Mouse (Mus musculus) kidney, postnatal 0 days (tissue): ENCODE data around the gene Tarsl2. TPM values are rescaled to one million over a fixed set of nuclear protein-coding genes. Genes with fewer than 3 reads are reported as not detected.
A peak's percentile ranks its signal among the peaks of the same experiment; 100 is the strongest.

Experiments
- ATAC-seq: fragments of 200-750 bp; cut with Nextera tagmentation; replicated peaks from 2 replicates; pipeline ENCODE4 v1.8.0; 2017; ENCODE audit warnings: low read depth, moderate number of reproducible peaks, moderate TSS enrichment, moderate library complexity; ENCODE audit not compliant: low FRiP score
- DNase-seq: peaks from one replicate; pipeline ENCODE4 v3.0.0-alpha.2; 2016; ENCODE audit warnings: low spot score
- H3K27ac ChIP-seq: fragments of 300-500 bp; sonication (generic); 2 replicates; pipeline ENCODE4 v1.5.1; 2014; ENCODE audit warnings: mild to moderate bottlenecking
- H3K27me3 ChIP-seq: fragments of 300-500 bp; sonication (generic); 2 replicates; pipeline ENCODE4 v1.6.1; 2014; ENCODE audit warnings: low read length, mixed read lengths; ENCODE audit not compliant: insufficient read depth
- H3K36me3 ChIP-seq: fragments of 300-500 bp; sonication (generic); 2 replicates; pipeline ENCODE4 v1.6.1; 2014; ENCODE audit warnings: low read length, mixed read lengths; ENCODE audit not compliant: insufficient read depth
- H3K4me1 ChIP-seq: fragments of 300-500 bp; sonication (generic); replicated peaks from 2 replicates; pipeline ENCODE4 v1.6.1; 2014; ENCODE audit warnings: antibody characterized with exemption, low read length, mixed read lengths; ENCODE audit not compliant: insufficient read depth
- H3K4me2 ChIP-seq: fragments of 300-500 bp; sonication (generic); 2 replicates; pipeline ENCODE4 v1.6.1; 2014; ENCODE audit warnings: mild to moderate bottlenecking, low read length, moderate library complexity, mixed read lengths
- H3K4me3 ChIP-seq: fragments of 300-500 bp; sonication (generic); replicated peaks from 2 replicates; pipeline ENCODE4 v1.5.1; 2014; ENCODE audit warnings: low read depth, low read length
- H3K9ac ChIP-seq: fragments of 300-500 bp; sonication (generic); 2 replicates; pipeline ENCODE4 v1.6.1; 2014; ENCODE audit warnings: low read depth, low read length
- H3K9me3 ChIP-seq: fragments of 300-500 bp; sonication (generic); replicated peaks from 2 replicates; pipeline ENCODE4 v1.6.1; 2016; ENCODE audit warnings: low read length, inconsistent platforms, mixed read lengths
- CTCF ChIP-seq: IDR thresholded peaks from 2 replicates; pipeline ENCODE4 v1.5.1; 2016; ENCODE audit warnings: antibody characterized with exemption, low read depth, mild to moderate bottlenecking, moderate library complexity
- WGBS: fragments of 180-500 bp; shearing (Covaris S2); extraction: QIAGEN DNeasy Blood & Tissue Kit; methylation state at CpG from one replicate; pipeline ENCODE4 v1.1.7; 2014; 5-methylcytosine and 5-hydroxymethylcytosine counted together
- polyA plus RNA-seq: library from polyadenylated mRNA; unstranded; fragments of >200 nt; fragmentation: Nextera tagmentation; extraction: Ambion mirVana; gene quantifications from 2 replicates; pipeline ENCODE4 v1.2.1, GENCODE M21; 2015

The Tarsl2 gene
- polyA plus RNA-seq, 1 experiment from 2014 or later: 10.8 TPM

DNA sequence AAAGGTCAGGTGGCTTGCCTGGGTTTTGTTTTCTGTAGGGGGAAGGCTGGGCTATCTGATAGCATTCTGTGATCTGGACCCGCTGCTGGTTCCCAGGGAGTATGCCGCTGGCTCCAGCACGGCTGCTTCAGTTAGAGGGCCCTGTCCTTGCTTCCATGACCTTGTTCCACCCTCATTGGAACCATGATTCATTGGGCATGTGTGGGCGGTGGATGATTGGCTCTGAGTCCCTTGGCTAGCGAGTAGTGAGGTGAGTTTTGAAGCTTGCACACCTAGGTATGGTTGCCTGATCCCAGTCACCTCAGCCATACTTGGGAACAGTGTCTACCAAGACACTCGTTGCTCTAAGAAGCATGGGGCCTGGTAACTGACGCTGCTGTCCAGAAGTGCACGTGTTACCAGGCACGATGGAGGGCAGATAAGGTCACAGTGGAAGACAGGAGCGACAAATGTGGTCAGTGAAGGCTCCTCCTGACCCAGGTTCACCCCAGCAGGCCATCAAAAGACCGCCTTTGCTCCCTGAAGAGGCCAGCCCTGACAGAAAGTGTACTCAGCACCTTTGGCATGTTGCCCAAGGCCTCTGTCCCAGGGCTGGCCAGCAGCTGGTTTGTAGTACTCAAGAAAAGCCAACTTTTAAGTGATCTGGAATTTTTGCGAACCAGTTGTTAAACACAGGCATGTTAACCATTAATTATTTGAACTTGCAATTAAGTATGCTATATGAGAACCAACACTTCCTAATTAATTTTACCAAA is 92.8 kb downstream of the Tarsl2 start:
- peak; percentile 56 for DNase-seq
- Histone ChIP-seq H3K9me3 (no peaks in the 10 kb centered on the region), H3K27ac (no peak overlapping the region), H3K9ac (no peak overlapping the region), H3K4me1 (peaks cover 7% of the 10 kb centered on the region; the same call in 1 of the 2 replicates), H3K4me3 (no peak overlapping the region), H3K27me3 (no peaks in the 10 kb centered on the region), H3K36me3 (no peaks in the 10 kb centered on the region), H3K4me2 (no peak overlapping the region)
- no peak for TF ChIP-seq CTCF
- ATAC-seq: no peak
- WGBS: 34% methylated on average over 12 of the region's 12 CpGs

Other genes starting within 250 kb of the Tarsl2 start
- gene Tjp1, start 117.1 kb upstream of the Tarsl2 start, polyA plus RNA-seq: 25.8 and 28.3 TPM in 2 replicates
- gene Tm2d3, start 46.3 kb downstream of the Tarsl2 start, polyA plus RNA-seq: 108 and 119 TPM in 2 replicates
- 3.2 and 4.2 TPM in 2 replicates for gene Pcsk6, start 216.8 kb downstream of the Tarsl2 start, polyA plus RNA-seq